Mouse (Mus musculus): ENCODE results near the gene Lrig1. TPM values are rescaled to one million over a fixed set of nuclear protein-coding genes. Genes with fewer than 3 reads are reported as not detected.

The Lrig1 gene
- total and polyA plus RNA-seq, 3 experiments: 23.3 to 32.7 (median 30.4) TPM

DNA sequence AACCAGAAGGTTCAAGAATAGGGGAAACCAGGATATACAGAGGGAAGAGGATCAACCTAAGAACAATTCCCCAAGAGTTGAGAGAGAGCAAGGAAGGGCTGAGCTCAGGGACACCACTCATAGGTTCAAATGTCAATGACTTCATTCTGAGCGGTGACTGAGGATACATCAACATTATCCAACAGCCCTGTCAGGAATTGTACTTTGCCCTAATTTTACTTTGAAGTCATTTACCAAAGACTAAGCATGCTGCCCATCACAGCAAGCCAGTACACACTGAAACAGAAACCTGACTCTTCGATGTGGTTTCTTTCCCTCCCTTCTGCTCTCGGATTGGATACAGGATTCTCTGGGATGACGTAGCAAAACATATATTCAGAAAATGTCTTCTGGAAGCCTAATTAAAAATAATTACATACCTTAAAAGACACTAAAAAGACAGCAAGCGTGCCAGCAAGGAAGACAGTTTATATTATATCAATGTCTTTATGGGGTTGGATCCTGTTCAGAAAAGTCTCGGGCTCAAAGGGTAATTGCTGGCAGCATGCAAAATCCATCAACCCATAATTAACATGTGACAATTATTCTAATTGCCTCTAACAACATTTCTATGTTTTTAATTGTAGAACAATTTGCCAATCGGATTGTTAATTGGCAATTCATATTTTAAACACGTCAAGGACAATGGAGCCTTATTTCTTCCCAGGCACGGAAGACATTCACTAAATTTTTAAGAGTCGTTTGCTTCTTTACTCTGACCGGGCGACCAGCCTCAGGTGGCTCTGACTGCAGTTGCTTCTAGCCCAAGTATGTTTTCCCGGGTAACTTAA lies 15.1 kb upstream of the Lrig1 start:
- Histone ChIP-seq H3K27me3 (ENCODE audit: control insufficient read depth, insufficient read depth, low read length) (no peaks in the 10 kb centered on the region), H3K4me1 (ENCODE audit: control insufficient read depth, insufficient read depth, low read length) (peaks cover 2% of the 10 kb centered on the region; the same call in 1 of the 2 replicates), H3K27ac (no peak overlapping the region), H3K79me2 (replicated peaks; ENCODE audit: control insufficient read depth, insufficient read depth, low read length) (no peaks in the 10 kb centered on the region), H3K36me3 (ENCODE audit: control insufficient read depth, insufficient read depth, low read length) (no peaks in the 10 kb centered on the region), H3K9ac (ENCODE audit: low read depth, low read length) (no peak overlapping the region), H3K4me3 (no peak overlapping the region)
- TF ChIP-seq EP300 (IDR thresholded peaks at IDR 0.05; ENCODE audit: insufficient read depth, low read depth, low read length) (no peak), CTCF (IDR thresholded peaks at IDR 0.05) (no peak), POLR2A (IDR thresholded peaks at IDR 0.05; ENCODE audit: insufficient read depth, low read depth, low read length) (no peak)
- no peak for DNase-seq
- WGBS: 87% methylated on average over 13 of the region's 13 CpGs
- intact Hi-C loops (cut with DNase I): no loop called here

DNA sequence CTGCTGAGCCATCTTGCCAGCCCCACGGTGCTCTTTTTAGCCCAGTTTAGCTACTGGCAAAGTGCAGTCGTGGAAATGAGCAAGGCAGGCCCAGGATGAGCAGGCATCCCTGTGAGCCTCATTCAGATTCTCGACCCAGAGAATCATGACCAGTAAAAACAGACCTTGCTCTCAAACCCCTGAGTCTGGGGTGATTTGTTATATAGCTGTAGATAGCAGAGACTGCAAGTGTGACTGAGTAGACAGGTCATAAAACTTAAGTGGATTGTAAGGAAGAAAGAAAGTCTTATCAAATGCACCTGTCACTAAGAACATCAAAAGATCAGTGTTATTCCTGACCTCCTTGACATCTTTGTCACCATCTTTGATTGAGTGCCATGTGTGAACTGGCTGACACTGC lies 9.9 kb upstream of the Lrig1 start:
- no peak overlapping the region for H3K4me3 ChIP-seq
- DNase-seq: no peak
- no peaks in the 10 kb centered on the region for H3K27me3 ChIP-seq (ENCODE audit: control insufficient read depth, insufficient read depth, low read length)
- TF ChIP-seq EP300 (IDR thresholded peaks at IDR 0.05; ENCODE audit: insufficient read depth, low read depth, low read length) (no peak), CTCF (IDR thresholded peaks at IDR 0.05) (no peak), POLR2A (IDR thresholded peaks at IDR 0.05; ENCODE audit: insufficient read depth, low read depth, low read length) (no peak)
- H3K4me1 ChIP-seq (ENCODE audit: control insufficient read depth, insufficient read depth, low read length): no peaks in the 10 kb centered on the region
- no peak overlapping the region for H3K27ac ChIP-seq
- 69% methylated on average over 3 of the region's 3 CpGs for WGBS
- no peaks in the 10 kb centered on the region for H3K36me3 ChIP-seq (ENCODE audit: control insufficient read depth, insufficient read depth, low read length)
- intact Hi-C loops (cut with DNase I): loop anchor here (10.0 kb wide), 1 partner anchor 255 kb away; no protein-coding TSS in a partner anchor
- H3K9ac ChIP-seq (ENCODE audit: low read depth, low read length): no peak overlapping the region
- no peaks in the 10 kb centered on the region for H3K79me2 ChIP-seq (replicated peaks; ENCODE audit: control insufficient read depth, insufficient read depth, low read length)

- intact Hi-C loops (cut with DNase I): loop anchor here (10.0 kb wide), 1 partner anchor 256 kb away; no protein-coding TSS in a partner anchor
- no peaks in the 10 kb centered on the region for H3K36me3 ChIP-seq (ENCODE audit: control insufficient read depth, insufficient read depth, low read length)
- H3K4me1 ChIP-seq (ENCODE audit: control insufficient read depth, insufficient read depth, low read length): no peaks in the 10 kb centered on the region
- H3K9ac ChIP-seq (ENCODE audit: low read depth, low read length): no peak overlapping the region
- WGBS: 85% methylated on average over 1 of the region's 1 CpGs
- H3K4me3 ChIP-seq: no peak overlapping the region
- no peaks in the 10 kb centered on the region for H3K79me2 ChIP-seq (replicated peaks; ENCODE audit: control insufficient read depth, insufficient read depth, low read length)
- DNase-seq: no peak
- TF ChIP-seq POLR2A (IDR thresholded peaks at IDR 0.05; ENCODE audit: insufficient read depth, low read depth, low read length): no peak
- TF ChIP-seq EP300 (IDR thresholded peaks at IDR 0.05; ENCODE audit: insufficient read depth, low read depth, low read length): no peak
- no peak for TF ChIP-seq CTCF (IDR thresholded peaks at IDR 0.05)
- no peak overlapping the region for H3K27ac ChIP-seq
- H3K27me3 ChIP-seq (ENCODE audit: control insufficient read depth, insufficient read depth, low read length): no peaks in the 10 kb centered on the region
These were observed 9.2 kb upstream of the Lrig1 start for GRCm38 (mm10) chr6:94709150-94709549.

- Histone ChIP-seq H3K4me3 (no peak overlapping the region), H3K9ac (ENCODE audit: low read depth, low read length) (no peak overlapping the region), H3K36me3 (ENCODE audit: control insufficient read depth, insufficient read depth, low read length) (no peaks in the 10 kb centered on the region), H3K27ac (no peak overlapping the region), H3K79me2 (replicated peaks; ENCODE audit: control insufficient read depth, insufficient read depth, low read length) (no peaks in the 10 kb centered on the region), H3K4me1 (ENCODE audit: control insufficient read depth, insufficient read depth, low read length) (no peaks in the 10 kb centered on the region), H3K27me3 (ENCODE audit: control insufficient read depth, insufficient read depth, low read length) (no peaks in the 10 kb centered on the region)
- intact Hi-C loops (cut with DNase I): loop anchor here (10.0 kb wide), 1 partner anchor 258 kb away; no protein-coding TSS in a partner anchor
- WGBS: 88% methylated on average over 5 of the region's 5 CpGs
- no peak for TF ChIP-seq CTCF (IDR thresholded peaks at IDR 0.05)
- no peak for DNase-seq
These were observed 7.3 kb upstream of the Lrig1 start for GRCm38 (mm10) chr6:94707254-94707653.

GRCm38 (mm10) chr6:94705931-94706330 lies 6.0 kb upstream of the Lrig1 start:
- no peaks in the 10 kb centered on the region for H3K27me3 ChIP-seq (ENCODE audit: control insufficient read depth, insufficient read depth, low read length)
- 70% methylated on average over 1 of the region's 1 CpGs for WGBS
- H3K4me3 ChIP-seq: no peak overlapping the region
- DNase-seq: no peak
- H3K27ac ChIP-seq: no peak overlapping the region
- no peaks in the 10 kb centered on the region; the same call in 1 of the 2 replicates for H3K4me1 ChIP-seq (ENCODE audit: control insufficient read depth, insufficient read depth, low read length)
- no peak overlapping the region for H3K9ac ChIP-seq (ENCODE audit: low read depth, low read length)
- TF ChIP-seq EP300 (IDR thresholded peaks at IDR 0.05; ENCODE audit: insufficient read depth, low read depth, low read length) (no peak), CTCF (IDR thresholded peaks at IDR 0.05) (no peak), POLR2A (IDR thresholded peaks at IDR 0.05; ENCODE audit: insufficient read depth, low read depth, low read length) (no peak)
- no peaks in the 10 kb centered on the region for H3K36me3 ChIP-seq (ENCODE audit: control insufficient read depth, insufficient read depth, low read length)
- H3K79me2 ChIP-seq (replicated peaks; ENCODE audit: control insufficient read depth, insufficient read depth, low read length): no peaks in the 10 kb centered on the region
- intact Hi-C loops (cut with DNase I): loop anchor here (10.0 kb wide), 1 partner anchor 259 kb away; no protein-coding TSS in a partner anchor

- WGBS: 88% methylated on average over 6 of the region's 6 CpGs
- intact Hi-C loops (cut with DNase I): loop anchor here (10.0 kb wide), 1 partner anchor 262 kb away; no protein-coding TSS in a partner anchor
- no peak overlapping the region for H3K4me3 ChIP-seq
- H3K79me2 ChIP-seq (replicated peaks; ENCODE audit: control insufficient read depth, insufficient read depth, low read length): no peaks in the 10 kb centered on the region
- no peak for DNase-seq
- H3K27ac ChIP-seq: no peak overlapping the region
- H3K9ac ChIP-seq (ENCODE audit: low read depth, low read length): no peak overlapping the region
- no peaks in the 10 kb centered on the region for H3K36me3 ChIP-seq (ENCODE audit: control insufficient read depth, insufficient read depth, low read length)
- H3K27me3 ChIP-seq (ENCODE audit: control insufficient read depth, insufficient read depth, low read length): no peaks in the 10 kb centered on the region
- TF ChIP-seq POLR2A (IDR thresholded peaks at IDR 0.05; ENCODE audit: insufficient read depth, low read depth, low read length): no peak
- no peak for TF ChIP-seq EP300 (IDR thresholded peaks at IDR 0.05; ENCODE audit: insufficient read depth, low read depth, low read length)
- no peak for TF ChIP-seq CTCF (IDR thresholded peaks at IDR 0.05)
- H3K4me1 ChIP-seq (ENCODE audit: control insufficient read depth, insufficient read depth, low read length): peaks cover 3% of the 10 kb centered on the region
These were observed 3.0 kb upstream of the Lrig1 start for GRCm38 (mm10) chr6:94702993-94703392.
